Mouse (Mus musculus) right cerebral cortex, adult 18-20 months (tissue): Measurements from ENCODE around the gene Cbx4.

Source experiments
- DNase-seq: peaks from one replicate; pipeline ENCODE4 v3.0.0; 2022; ENCODE audit warnings: mixed read lengths

Cbx4 gene

GRCm38 (mm10) chr11:119086144-119086971, at the start of gene Cbx4:
Gene Cbx4, minus strand, starts transcription at chr11:119086221.
- peak; percentile 93 for DNase-seq

DNA sequence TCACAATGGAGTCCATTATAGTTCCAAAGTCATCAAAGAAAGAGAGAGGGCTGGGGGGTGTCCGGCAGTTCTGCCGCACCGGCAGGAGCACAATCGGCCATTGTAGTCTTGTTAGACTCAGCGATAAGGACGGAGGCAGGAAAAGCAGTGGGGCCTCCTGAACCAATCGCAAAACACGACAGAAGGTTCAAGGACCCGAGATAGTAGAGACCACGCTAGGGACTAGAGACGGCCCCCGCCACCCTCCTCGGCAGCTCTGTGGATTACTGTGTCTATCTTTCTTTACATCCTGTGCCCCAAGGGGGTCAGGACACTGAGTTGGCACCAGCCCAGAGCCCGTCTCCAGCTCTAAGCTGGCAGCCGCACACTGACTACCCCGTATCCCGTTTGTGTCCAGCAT, 48.6 kb upstream of the Cbx4 start:
- DNase-seq: no peak

DNA sequence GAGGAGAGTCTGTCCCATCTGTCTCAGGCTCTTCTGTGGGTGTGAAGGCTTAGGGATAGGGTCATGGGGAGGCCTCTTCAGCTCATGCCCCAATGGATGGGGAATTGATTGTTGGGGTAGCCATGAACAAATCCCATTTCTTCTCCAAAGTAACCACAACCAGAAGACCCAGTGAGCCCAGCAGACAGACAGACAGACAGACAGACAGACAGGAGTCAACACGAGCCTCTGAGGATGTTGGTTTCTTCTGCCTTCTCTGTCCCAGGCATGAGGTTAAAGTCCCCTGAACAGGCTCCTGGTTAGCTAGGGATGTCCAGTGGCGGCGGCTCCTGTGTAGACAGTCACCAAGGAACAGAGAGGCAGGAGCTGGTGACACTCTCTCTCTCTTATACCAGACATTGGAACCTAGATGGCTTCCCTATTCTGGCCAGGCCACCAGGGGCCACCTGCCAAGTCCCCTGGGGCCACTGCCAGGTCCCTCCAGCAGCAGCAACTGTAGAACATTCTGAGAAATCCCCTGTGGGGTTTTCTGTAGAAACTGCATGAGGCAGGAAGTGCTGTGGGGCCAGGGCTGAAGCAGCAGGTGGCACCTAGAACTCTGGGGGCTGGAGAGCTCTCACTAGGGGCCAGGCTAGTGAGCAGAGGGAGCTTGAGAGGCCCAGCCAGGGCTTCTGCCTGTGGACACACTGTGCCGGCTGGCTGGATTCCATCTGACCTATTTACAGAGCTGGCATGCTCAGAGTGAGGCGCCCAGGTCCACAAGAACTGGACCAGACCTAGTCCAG, 47.6 kb upstream of the Cbx4 start:
- DNase-seq: peak; percentile 42

GRCm38 (mm10) chr11:119132198-119133035, 46.4 kb upstream of the Cbx4 start:
- DNase-seq: no peak

GRCm38 (mm10) chr11:119130081-119130765, 44.2 kb upstream of the Cbx4 start:
- no peak for DNase-seq

DNA sequence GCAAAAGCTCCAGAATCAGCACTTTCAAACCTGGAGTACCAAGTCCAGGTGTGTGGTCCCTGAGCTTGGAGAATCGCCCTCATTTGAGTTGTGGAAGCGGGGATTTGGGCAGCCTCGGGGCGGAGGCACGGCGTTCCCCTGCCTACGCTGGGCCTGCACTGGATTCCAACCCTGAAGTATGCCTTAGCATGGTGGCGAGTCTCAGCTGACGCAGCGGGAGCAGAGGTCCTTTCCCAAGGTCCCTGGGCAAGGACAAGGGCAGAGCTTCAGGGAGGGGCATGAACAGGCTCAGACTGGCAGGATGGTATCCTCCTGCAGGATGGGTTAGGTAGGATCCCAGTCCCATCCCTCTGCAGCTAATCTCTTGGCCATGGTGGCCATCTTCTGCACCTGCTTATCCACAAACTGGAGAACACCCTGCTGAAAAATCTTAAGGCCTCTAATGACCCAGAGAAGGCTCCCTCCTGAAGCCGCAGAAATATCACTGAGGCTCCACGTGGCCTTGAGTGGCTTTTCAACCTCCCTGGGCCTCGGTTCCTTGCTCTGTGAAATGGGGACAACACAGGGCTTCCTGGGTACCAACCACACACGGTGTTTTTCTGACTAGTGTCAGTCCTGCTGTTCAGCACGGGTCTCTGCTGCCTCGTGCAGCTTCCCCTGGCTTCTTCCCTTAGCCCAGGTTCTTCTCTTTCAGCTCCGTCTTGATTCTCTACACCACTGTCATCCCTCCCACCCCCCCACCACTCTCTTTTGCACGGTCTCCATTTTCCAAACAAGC, 43.4 kb upstream of the Cbx4 start:
- no peak for DNase-seq

GRCm38 (mm10) chr11:119128668-119129280, 42.8 kb upstream of the Cbx4 start:
- DNase-seq: no peak

- DNase-seq: no peak
Measured at GRCm38 (mm10) chr11:119127686-119128473, 41.9 kb upstream of the Cbx4 start.

DNA sequence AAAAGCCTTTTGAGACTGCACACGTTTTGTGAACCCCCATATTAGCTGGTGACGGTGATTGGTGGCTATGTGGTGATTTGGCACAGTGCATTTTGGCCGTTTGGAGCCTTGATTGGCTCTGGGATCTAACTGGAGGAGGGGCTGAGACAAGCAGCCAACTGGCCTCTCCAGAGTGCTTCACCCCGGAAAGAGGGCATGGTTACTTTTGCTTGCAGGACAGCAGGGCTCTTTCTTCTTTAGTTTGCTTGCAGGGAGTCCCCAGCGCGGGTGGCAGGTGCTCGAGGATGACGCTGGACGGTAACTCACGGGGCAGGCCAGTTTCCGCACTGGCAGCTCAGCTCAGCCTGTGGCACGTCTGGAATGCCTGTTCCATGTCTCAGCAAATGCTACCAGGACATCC, 41.1 kb upstream of the Cbx4 start:
- DNase-seq: no peak

DNA sequence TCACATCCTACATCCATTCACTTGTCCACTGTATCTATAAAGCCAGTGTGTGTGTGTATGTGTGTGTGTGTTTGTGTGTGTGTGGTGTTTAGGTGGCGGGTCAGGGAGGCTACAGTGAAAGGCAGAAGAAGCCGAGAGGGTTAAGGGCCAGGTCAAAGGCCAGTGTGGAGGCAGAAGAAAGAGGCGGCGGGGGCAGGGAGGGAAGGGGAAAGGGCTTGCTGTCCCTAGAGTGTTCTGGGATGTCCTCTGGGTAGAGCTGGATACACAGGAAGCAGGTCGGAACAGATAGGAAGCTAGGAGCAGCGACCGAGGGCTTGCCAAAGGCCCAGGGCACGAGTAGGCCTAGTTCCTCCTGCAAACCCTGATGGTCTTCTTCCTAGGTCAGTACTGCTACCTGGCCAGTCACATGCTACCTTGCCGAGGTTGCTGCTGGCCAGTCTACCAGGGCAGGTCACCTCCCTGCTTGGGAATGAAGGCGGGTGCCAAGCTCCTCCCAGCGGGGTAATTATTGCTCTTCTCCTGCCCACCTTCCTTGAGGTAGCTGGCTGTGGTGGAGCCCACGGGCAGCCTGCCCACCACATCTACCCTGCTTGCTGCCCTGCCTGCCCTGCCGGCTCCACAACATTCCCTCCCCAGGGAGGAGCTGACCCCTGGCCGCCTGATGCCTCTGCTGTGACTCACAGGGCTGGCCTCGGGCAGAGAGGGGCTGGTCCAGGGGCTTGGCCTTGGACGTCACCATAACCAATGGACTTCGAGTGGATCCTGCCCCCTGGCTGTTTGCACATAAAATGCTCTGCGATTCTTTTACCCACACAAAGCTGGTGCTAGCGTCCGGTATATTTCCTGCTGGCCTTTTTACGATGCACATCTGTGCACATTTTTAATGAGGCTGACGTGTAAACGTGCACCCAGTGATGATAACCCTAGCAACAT, 40.2 kb upstream of the Cbx4 start:
- DNase-seq: peak; percentile 39

DNA sequence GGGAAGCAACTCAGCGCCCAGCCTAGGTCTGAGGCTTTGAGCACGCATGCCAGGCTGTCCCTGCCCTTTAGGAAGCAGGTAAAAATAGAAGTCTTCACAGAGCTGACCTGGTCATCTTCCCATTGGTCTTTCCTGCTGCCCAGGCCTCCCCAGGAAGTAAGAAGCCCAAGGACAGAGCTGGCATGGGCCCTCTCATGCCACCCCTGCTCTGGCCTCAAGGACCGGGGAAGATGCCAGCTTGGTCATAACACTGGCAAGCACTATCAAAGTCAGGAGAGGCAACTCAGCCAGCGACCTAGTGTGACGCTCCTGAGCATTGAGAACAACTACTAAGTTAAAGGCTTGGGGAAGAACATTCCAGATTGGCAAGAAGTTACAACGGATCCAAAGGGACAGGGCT, 38.5 kb upstream of the Cbx4 start:
- DNase-seq: no peak

DNA sequence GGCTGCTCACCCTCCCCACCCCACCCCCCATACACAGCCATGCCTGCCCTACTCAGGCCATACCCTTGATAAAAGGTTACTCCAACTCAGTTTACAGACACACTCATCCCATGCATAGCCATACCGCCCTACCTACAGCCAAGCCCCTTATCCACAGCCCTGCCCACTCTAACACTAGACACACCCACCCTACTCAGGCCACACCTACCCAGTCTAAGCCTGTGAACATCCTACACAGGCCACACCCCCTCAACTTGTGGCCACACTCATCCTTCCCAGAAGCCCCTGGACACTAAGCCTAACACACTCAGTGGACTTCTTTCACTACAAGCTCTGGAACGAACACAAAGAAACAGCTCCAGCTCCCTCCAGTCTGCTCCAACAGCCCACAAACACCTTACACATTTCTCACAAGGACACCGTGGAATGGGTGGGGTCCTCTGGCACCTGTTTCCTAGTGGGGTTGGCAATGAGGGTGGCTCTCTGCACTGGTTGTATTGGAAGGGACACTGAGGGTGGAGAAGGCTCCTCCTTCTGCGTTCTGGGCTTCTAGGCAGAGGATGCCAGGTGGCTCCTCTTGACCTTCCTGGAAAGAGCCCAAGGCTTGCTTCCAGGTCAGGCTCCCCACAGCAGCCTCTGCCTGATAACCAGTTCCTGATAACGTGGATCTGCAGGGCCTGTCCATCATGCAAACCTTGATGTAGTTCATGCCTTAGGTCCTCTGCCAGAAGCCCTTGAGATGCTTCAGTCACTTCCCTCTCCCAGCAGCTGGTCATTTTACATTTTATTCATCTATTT, 37.7 kb upstream of the Cbx4 start:
- no peak for DNase-seq

DNA sequence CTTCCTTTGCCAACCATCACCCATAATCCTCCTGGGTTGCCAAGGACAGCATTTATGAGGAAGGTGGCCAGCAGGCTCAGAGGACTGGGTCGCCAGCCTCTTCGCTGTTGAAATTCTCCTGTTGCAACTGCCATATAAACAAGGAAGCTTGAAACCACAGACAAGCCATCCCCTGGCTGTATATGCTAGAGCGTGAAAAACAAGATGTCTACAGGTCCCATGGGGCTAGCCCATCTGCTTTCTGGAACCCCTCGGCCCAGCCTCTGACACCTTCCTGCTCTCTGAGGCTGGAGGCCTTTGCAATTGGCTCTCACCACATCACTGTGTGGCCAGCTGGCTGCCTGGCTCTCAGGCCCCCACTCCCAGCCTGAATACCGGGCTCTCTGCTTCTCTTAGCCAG, 36.4 kb upstream of the Cbx4 start:
- DNase-seq: no peak

GRCm38 (mm10) chr11:119118905-119119304, 32.9 kb upstream of the Cbx4 start:
- DNase-seq: no peak

- no peak for DNase-seq
Measured at GRCm38 (mm10) chr11:119117945-119118344, 31.9 kb upstream of the Cbx4 start.

GRCm38 (mm10) chr11:119116992-119117391, 31.0 kb upstream of the Cbx4 start:
- DNase-seq: no peak

- no peak for DNase-seq
Measured at GRCm38 (mm10) chr11:119112721-119113120, 26.7 kb upstream of the Cbx4 start.

- DNase-seq: no peak
Measured at GRCm38 (mm10) chr11:119111345-119111744, 25.3 kb upstream of the Cbx4 start.
